Mouse (Mus musculus): ENCODE results near the gene Myo9a.

GRCm38 (mm10) chr9:59945241-59945640 lies 194.5 kb downstream of the Myo9a start:
- TF ChIP-seq CTCF (IDR thresholded peaks at IDR 0.05; ENCODE audit: low read depth) (no peak), EP300 (IDR thresholded peaks at IDR 0.05; ENCODE audit: low read depth) (no peak)

Data from liver, embryonic 14.5 days (tissue).